Mouse (Mus musculus) lung, embryonic 14.5 days (tissue): Measurements from ENCODE around the gene Arl5a. TPM values are rescaled to one million over a fixed set of nuclear protein-coding genes. Genes with fewer than 3 reads are reported as not detected.

Experiments used
- ATAC-seq: fragments of 200-750 bp; cut with Nextera tagmentation; 2 replicates; pipeline ENCODE4 v1.8.0; 2017; ENCODE audit warnings: mild to moderate bottlenecking, moderate TSS enrichment, moderate library complexity; ENCODE audit not compliant: insufficient read depth
- DNase-seq: peaks from one replicate; pipeline ENCODE4 v3.0.0-alpha.2; 2015
- H3K27ac ChIP-seq: fragments of 300-500 bp; sonication (generic); 2 replicates; pipeline ENCODE4 v1.5.1; 2014; ENCODE audit warnings: low read depth, mild to moderate bottlenecking, moderate library complexity
- H3K27me3 ChIP-seq: fragments of 300-500 bp; sonication (generic); 2 replicates; pipeline ENCODE4 v1.6.1; 2014; ENCODE audit warnings: low read length, control low read depth; ENCODE audit not compliant: insufficient read depth
- H3K36me3 ChIP-seq: fragments of 300-500 bp; sonication (generic); 2 replicates; pipeline ENCODE4 v1.6.1; 2014; ENCODE audit warnings: control low read depth; ENCODE audit not compliant: insufficient read depth
- H3K4me1 ChIP-seq: fragments of 300-500 bp; sonication (generic); 2 replicates; pipeline ENCODE4 v1.6.1; 2014; ENCODE audit warnings: antibody characterized with exemption, control low read depth; ENCODE audit not compliant: insufficient read depth
- H3K4me2 ChIP-seq: fragments of 300-500 bp; sonication (generic); 2 replicates; pipeline ENCODE4 v1.6.1; 2014; ENCODE audit warnings: mild to moderate bottlenecking
- H3K4me3 ChIP-seq: fragments of 300-500 bp; sonication (generic); 2 replicates; pipeline ENCODE4 v1.5.1; 2014; ENCODE audit warnings: low read depth, low read length
- H3K9ac ChIP-seq: fragments of 300-500 bp; sonication (generic); 2 replicates; pipeline ENCODE4 v1.6.1; 2014
- H3K9me3 ChIP-seq: fragments of 300-500 bp; sonication (generic); 2 replicates; pipeline ENCODE4 v1.6.1; 2016; ENCODE audit warnings: low read depth, low read length, control low read depth
- CTCF ChIP-seq: IDR thresholded peaks from 2 replicates; pipeline ENCODE4 v1.5.1; 2016; ENCODE audit warnings: antibody characterized with exemption, low read depth
- WGBS: fragments of 180-500 bp; shearing (Covaris S2); extraction: QIAGEN DNeasy Blood & Tissue Kit; methylation state at CpG from one replicate; pipeline ENCODE4 v1.1.7; 2014; 5-methylcytosine and 5-hydroxymethylcytosine counted together
- polyA plus RNA-seq: library from polyadenylated mRNA; unstranded; fragments of >200 nt; fragmentation: Nextera tagmentation; extraction: Ambion mirVana; gene quantifications from 2 replicates; pipeline ENCODE4 v1.2.1, GENCODE M21; 2014

Gene Arl5a
- polyA plus RNA-seq, 1 experiment from 2014 or later: 71.0 TPM

GRCm38 (mm10) chr2:52361086-52361485 lies 63.6 kb downstream of the Arl5a start:
- no peaks in the 10 kb centered on the region for H3K4me1 ChIP-seq
- no peak for TF ChIP-seq CTCF
- H3K27me3 ChIP-seq: no peaks in the 10 kb centered on the region
- ATAC-seq: no peak
- no peak for DNase-seq
- no peaks in the 10 kb centered on the region for H3K9me3 ChIP-seq
- no peak overlapping the region for H3K9ac ChIP-seq
- no peak overlapping the region for H3K4me2 ChIP-seq
- H3K27ac ChIP-seq: no peak overlapping the region
- H3K36me3 ChIP-seq: no peaks in the 10 kb centered on the region
- H3K4me3 ChIP-seq: no peak overlapping the region
- WGBS: 90% methylated on average over 9 of the region's 9 CpGs

GRCm38 (mm10) chr2:52359722-52360121 lies 65.0 kb downstream of the Arl5a start:
- H3K9ac ChIP-seq: no peak overlapping the region

GRCm38 (mm10) chr2:52358156-52358555 lies 66.5 kb downstream of the Arl5a start:
- 77% methylated on average over 5 of the region's 5 CpGs for WGBS
- Histone ChIP-seq H3K27ac (no peak overlapping the region), H3K4me1 (no peaks in the 10 kb centered on the region), H3K9ac (no peak overlapping the region), H3K4me2 (no peak overlapping the region), H3K36me3 (no peaks in the 10 kb centered on the region), H3K27me3 (no peaks in the 10 kb centered on the region), H3K9me3 (no peaks in the 10 kb centered on the region), H3K4me3 (no peak overlapping the region)
- DNase-seq (no peak), ATAC-seq (no peak)
- TF ChIP-seq CTCF: no peak

More at GRCm38 (mm10) chr2:52359722-52360121, 65.0 kb downstream of the Arl5a start:
- ATAC-seq (no peak), DNase-seq (no peak)
- no peak for TF ChIP-seq CTCF
- 63% methylated on average over 1 of the region's 1 CpGs for whole genome bisulfite sequencing
- H3K27ac ChIP-seq: no peak overlapping the region
- H3K4me1 ChIP-seq: no peaks in the 10 kb centered on the region
- H3K4me3 ChIP-seq: no peak overlapping the region
- no peaks in the 10 kb centered on the region for H3K9me3 ChIP-seq
- H3K36me3 ChIP-seq: no peaks in the 10 kb centered on the region
- H3K4me2 ChIP-seq: no peak overlapping the region
- no peaks in the 10 kb centered on the region for H3K27me3 ChIP-seq

- Histone ChIP-seq H3K4me1 (no peaks in the 10 kb centered on the region), H3K27me3 (no peaks in the 10 kb centered on the region), H3K27ac (no peak overlapping the region), H3K36me3 (no peaks in the 10 kb centered on the region), H3K9ac (no peak overlapping the region), H3K4me3 (no peak overlapping the region), H3K9me3 (no peaks in the 10 kb centered on the region), H3K4me2 (no peak overlapping the region)
- ATAC-seq (no peak), DNase-seq (no peak)
- 78% methylated on average over 1 of the region's 1 CpGs for WGBS
- TF ChIP-seq CTCF: no peak
These were observed 73.7 kb downstream of the Arl5a start for GRCm38 (mm10) chr2:52351029-52351428.

Other genes with a start within 250 kb of the Arl5a start
- gene Neb, start 46.4 kb downstream of the Arl5a start, polyA plus RNA-seq: 0.59 and 1.3 TPM in 2 replicates